Mouse (Mus musculus) megakaryocyte, embryonic 14.5 days (primary cell): ENCODE data around the gene Fbxo27.

Experiments
- FLI1 ChIP-seq: IDR thresholded peaks from 2 replicates; pipeline ENCODE4 v1.6.1; 2012; ENCODE audit warnings: low read length, inconsistent platforms, mixed read lengths
- GATA1 ChIP-seq: IDR thresholded peaks from 3 replicates; pipeline ENCODE4 v1.6.1; 2012; ENCODE audit warnings: mixed read lengths, low read length, inconsistent platforms, borderline replicate concordance

DNA sequence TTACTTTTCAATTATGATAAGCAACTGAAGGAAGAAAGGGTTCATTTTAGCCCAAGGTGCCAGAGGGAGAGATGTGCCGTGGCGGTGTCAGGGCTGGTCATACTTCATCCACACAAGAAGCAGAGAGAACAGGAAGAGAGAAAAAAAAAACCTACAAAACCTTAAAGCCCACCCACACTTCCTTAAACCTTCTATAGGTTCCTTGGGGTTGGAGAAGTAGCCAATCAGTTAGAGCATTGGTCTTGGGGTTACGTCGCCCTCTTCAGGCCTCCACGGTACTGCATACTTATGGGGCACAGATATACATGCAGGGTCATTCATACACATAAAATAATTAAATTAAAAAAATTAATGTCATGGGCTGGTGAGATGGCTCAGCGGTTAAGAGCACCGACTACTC, 29.4 kb downstream of the Fbxo27 start:
- TF ChIP-seq GATA1 (no peak), FLI1 (no peak)
